Mouse (Mus musculus) layer of hippocampus, postnatal 14 days (tissue): ENCODE data around the gene Hipk1. TPM values are rescaled to one million over a fixed set of nuclear protein-coding genes. Genes with fewer than 3 reads are reported as not detected.
A peak's percentile ranks its signal among the peaks of the same experiment; 100 is the strongest.
"Not testable (repeated sequence)": the region's sequence is repeated elsewhere in the genome, so short reads cannot be mapped to it uniquely, and the experiment has no call there.

ENCODE experiments used
- DNase-seq, 2 experiments: peaks; one replicate each; pipeline ENCODE4 v3.0.0; 2021 to 2022; ENCODE audit warnings: low spot score in 2 of 2, mixed read lengths in 1 of 2
- long read RNA-seq, 2 experiments: library from polyadenylated mRNA; stranded (forward); transcript quantifications; one replicate each; pipeline ENCODE4 v2.0.0; 2021
- total RNA-seq, 2 experiments: library from RNA; stranded (reverse); gene quantifications; 2 replicates each; pipeline ENCODE4 v1.2.3; 2021

Hipk1 gene
- 10 to 100 TPM; 91.2 to 91.3 TPM for total RNA-seq
- long read RNA-seq, experiment 1, full-length matches to known transcripts: 4 of 22 reads
- long read RNA-seq, experiment 1, partial matches to known transcripts: 5 of 22 reads
- long read RNA-seq, experiment 1, other reads (novel, unspliced or antisense): 13 of 22 reads
- long read RNA-seq, experiment 2, full-length matches to known transcripts: 2 of 27 reads
- long read RNA-seq, experiment 2, partial matches to known transcripts: 4 of 27 reads
- long read RNA-seq, experiment 2, other reads (novel, unspliced or antisense): 21 of 27 reads

- DNase-seq: peak; percentile 94 to 95
Observed at GRCm38 (mm10) chr3:103791230-103792110, at the start of gene Hipk1. Gene Hipk1, minus strand, starts transcription at chr3:103791563.

GRCm38 (mm10) chr3:103840946-103841345, 49.6 kb upstream of the Hipk1 start:
- not testable (repeated sequence) for DNase-seq

GRCm38 (mm10) chr3:103840195-103840594, 48.8 kb upstream of the Hipk1 start:
- not testable (repeated sequence) for DNase-seq

- DNase-seq: no peak
Observed at GRCm38 (mm10) chr3:103839711-103840110, 48.3 kb upstream of the Hipk1 start.

GRCm38 (mm10) chr3:103836453-103836852, 45.1 kb upstream of the Hipk1 start:
- DNase-seq: no peak

GRCm38 (mm10) chr3:103835951-103836310, 44.6 kb upstream of the Hipk1 start:
- peak in 1 of 2 experiments; percentile 41 for DNase-seq

GRCm38 (mm10) chr3:103835272-103835950, 44.0 kb upstream of the Hipk1 start:
- DNase-seq: no peak

GRCm38 (mm10) chr3:103834001-103834400, 42.6 kb upstream of the Hipk1 start:
- DNase-seq: no peak

GRCm38 (mm10) chr3:103832426-103832825, 41.1 kb upstream of the Hipk1 start, which contains the start of gene Bcl2l15:
Gene Bcl2l15, plus strand, starts transcription at chr3:103832601.
- DNase-seq: no peak

- no peak for DNase-seq
Observed at GRCm38 (mm10) chr3:103831146-103831545, 39.8 kb upstream of the Hipk1 start.

GRCm38 (mm10) chr3:103830681-103831080, 39.3 kb upstream of the Hipk1 start:
- DNase-seq: not testable (repeated sequence)

GRCm38 (mm10) chr3:103829036-103829435, 37.7 kb upstream of the Hipk1 start:
- no peak for DNase-seq

- no peak for DNase-seq
Observed at GRCm38 (mm10) chr3:103827548-103827947, 36.2 kb upstream of the Hipk1 start.

GRCm38 (mm10) chr3:103810967-103811366, 19.6 kb upstream of the Hipk1 start:
- DNase-seq: no peak

- DNase-seq: no peak
Observed at GRCm38 (mm10) chr3:103809799-103810150, 18.4 kb upstream of the Hipk1 start.

GRCm38 (mm10) chr3:103808891-103809798, 17.8 kb upstream of the Hipk1 start, which contains the start of the genes Dclre1b, Ap4b1 and Gm43064:
Gene Dclre1b, minus strand, starts transcription at chr3:103809444.
Gene Ap4b1, plus strand, starts transcription at chr3:103809520.
Gene Gm43064, plus strand, starts transcription at chr3:103809573.
- peak; percentile 80 to 91 for DNase-seq

- DNase-seq: no peak
Observed at GRCm38 (mm10) chr3:103805671-103806070, 14.3 kb upstream of the Hipk1 start.

- no peak for DNase-seq
Observed at GRCm38 (mm10) chr3:103802861-103803260, 11.5 kb upstream of the Hipk1 start.

GRCm38 (mm10) chr3:103801631-103802531, 10.5 kb upstream of the Hipk1 start:
- DNase-seq: peak; percentile 46 to 81
